Mouse (Mus musculus): ENCODE results near the gene Utp14b.

Utp14b gene

DNA sequence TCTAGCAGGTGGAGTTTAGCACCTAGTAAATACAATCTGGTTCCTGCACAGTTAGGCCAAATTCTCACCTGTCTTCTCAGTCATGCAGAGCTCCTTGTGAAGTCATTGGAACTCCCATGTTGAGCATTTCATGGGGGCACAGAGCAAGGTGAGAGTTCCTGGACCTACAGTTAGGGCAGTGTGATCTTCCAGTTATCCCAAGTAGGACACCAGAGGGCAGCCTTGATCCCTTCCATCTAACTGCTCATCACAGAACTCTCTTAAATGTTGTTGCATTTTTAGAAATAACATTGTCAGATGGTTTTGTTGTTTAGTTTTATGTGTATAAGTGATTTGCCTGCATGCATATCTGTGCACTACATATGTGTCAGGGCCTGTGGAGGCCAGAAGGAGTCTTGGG is 29.0 kb downstream of the Utp14b start:
- no peak for DNase-seq (ENCODE audit: low spot score)

DNA sequence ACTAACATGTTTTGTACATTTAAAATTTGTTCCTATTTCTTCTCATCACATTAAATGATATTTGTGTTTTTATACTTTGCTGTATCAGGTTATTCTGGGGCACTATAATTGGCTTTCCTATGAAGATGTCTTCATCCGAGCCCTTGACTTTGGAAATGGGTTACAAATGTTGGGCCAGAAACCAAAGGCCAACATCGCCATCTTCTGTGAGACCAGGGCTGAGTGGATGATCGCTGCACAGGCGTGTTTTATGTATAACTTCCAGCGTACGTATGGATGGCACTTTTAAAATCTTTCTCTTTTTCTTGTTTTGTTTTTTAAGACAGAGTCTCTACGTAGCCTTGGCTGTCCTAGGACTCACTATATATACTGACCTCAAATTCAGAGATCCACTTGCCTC is 30.3 kb downstream of the Utp14b start:
- no peak for DNase-seq (ENCODE audit: low spot score)

DNA sequence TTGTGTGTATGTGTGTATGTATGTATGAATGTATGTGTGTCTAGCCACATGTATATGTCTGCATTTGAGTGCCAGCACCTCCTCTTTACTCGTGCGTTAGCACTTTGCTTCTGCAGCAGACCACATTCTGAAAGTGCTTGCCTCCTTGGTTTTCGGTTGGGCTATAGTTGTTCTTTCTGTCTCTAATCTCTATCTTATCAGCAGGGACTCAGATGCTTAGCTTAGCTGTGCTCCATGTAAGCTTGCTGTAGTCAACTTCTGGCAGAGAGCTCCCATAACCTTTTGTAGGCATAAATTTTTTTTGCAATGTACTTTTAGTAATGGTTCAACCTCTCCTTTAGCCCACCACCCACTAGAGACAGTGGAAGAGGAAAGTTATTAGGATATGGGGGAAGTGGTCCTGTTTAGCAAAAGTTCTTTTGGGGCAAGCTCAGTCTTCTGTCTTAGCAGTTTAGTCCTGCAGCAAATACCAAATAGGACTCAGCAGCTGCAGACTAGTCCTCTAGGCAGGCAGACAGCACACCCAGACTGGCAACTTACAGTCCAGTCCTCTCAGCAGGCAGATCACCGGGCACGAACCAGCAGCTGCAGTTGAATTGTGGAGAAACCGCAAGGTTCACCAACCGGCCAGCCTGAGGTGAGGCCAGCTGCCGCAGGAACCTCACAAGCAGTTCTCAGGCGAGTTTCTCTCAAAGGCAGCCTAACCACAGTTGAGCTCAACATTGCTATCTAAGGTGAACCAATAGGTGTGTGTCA is 36.8 kb downstream of the Utp14b start:
- DNase-seq (ENCODE audit: low spot score) = no peak

DNA sequence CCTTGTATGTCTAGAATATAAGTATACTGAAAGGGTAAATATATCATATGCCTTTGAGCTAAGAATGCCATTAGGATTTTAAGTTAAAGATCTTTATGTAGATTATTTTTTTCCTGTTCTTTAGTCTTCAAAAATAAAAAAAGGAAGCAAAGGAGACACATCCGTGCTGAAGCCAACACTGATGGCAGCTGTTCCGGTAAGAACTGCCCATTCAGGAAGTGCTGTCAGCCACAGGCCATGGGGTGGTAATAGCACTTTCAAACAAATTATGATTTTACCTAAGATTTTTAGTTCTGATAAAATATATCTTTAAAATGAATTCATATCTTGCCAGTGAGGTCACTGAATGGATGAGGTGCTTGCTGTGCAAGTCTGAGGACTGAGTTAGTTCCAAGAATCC is 38.5 kb downstream of the Utp14b start:
- DNase-seq (ENCODE audit: low spot score) = no peak

DNA sequence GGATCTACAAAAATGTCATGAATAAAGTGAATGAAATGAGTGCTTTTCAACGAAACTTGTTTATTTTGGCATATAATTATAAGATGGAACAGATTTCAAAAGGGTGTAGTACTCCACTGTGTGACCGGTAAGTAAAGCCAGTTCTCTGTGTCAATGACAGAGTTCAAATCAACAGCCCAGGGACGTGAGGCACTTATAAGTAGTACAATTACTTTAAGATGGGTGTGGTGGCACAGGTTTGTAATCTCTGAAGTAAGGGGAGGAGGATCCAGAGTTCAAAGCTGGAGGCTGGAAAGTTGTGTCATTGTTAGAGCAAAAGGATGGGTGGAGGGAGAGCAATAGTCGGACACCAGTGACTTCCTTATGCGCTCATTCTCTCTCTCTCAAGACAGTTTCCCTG is 39.1 kb downstream of the Utp14b start:
- no peak for DNase-seq (ENCODE audit: low spot score)

DNA sequence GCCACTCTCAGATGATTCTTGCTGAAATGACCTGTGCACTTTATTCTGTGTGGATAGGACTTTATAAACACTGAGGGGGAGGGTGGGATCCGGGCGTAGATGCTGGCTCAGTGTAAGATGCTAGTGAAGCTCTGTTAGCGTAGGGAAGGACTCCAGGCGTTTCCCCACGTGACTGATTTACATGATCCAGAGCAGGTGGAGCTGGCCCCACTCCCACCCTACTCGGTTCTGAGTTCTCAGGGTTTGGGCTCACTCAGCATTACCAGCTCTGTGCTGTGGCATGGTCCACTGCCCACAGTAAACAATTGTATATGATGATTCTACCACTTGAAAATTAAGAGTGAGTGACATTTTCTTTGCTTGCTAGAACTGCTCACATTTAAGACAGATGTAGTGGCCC is 40.3 kb downstream of the Utp14b start:
- DNase-seq (ENCODE audit: low spot score) = no peak

DNA sequence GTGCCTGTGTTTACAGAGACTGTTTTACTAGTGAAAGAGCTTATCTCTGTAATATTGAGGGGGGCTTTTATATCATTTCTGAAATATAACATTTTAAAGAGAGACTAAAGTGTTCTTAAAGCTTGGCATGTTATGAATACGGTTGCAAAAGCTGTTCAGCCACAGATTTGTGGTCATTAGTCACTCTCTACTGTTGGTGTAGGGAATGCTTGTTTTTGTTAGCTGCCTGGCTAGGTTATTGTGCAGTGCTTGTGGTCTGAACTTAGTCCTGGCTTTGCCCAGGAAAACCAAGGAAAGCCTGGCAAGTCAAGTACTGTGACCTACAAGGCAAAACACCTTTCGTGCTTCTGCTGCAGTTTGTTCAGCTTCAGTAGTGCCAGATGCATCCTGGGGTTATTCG is 43.9 kb downstream of the Utp14b start:
- no peak for DNase-seq (ENCODE audit: low spot score)

DNA sequence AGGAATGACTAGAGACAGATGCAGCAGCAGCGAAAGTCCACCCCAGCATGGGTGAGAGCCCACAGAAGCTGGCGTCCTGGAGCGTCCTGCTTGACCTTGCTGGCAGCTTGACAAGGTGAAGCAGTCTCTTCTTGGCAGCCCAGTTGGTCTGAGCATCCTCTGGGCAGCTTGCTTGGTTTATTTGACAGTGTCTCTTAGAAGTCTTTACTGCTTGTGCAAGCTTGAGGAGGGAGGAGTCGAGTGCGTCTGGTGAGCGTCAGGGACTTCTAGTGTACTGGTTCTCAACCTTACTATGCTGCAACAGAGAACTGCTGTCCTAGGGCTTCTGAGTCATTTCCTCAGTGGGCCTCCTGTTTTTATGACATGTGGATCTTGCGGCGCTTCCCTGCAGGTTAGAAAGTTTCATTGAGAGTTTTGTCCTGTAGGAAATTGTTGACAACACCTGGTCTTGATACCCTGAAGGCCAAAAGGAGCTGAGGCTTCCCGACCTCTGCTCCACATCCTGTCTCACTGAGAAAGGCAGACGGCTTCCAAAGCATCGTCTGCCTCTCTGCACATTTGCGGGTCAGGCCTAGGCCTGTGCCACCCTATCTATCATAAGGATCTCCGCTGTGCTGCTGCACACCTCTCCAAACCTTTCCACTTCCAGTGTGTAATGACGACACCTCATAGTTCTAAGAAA is 44.6 kb downstream of the Utp14b start:
- no peak for DNase-seq (ENCODE audit: low spot score)

DNA sequence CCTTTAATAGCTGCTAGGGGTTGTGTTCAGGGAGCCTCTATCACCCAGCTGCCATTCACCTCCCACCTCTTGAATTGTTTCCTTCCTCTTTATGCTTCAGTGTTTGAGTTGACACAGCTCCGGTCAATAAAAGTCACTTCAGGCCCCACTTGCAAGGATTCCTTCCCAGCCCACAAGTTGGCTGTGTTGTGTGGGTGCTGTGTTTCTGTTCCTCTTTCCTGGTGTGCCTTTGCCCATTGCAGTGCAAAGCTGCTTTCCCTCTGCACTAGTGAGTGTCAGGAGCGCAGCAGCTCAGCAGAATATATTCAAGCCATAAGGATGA is 45.1 kb downstream of the Utp14b start:
- DNase-seq (ENCODE audit: low spot score) = no peak

DNA sequence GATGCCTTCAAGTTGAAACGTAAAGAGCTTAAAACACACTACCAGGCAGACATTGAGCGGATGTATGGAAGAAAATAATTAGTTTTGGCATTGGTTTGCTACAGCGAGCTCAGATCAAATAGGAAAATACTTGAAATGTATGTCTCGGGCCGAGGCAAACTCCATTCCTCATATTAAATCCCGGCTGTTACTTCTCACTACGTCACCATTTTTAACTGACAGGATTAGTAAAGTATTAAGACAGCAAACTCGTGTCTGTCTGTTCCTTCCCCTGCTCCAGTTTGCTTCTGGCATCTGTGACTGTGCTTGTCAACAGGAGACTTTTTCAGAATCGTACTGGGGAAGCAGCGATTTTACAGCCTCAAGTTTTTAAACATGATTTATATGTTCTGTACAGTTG is 48.5 kb downstream of the Utp14b start:
- DNase-seq (ENCODE audit: low spot score) = no peak

DNA sequence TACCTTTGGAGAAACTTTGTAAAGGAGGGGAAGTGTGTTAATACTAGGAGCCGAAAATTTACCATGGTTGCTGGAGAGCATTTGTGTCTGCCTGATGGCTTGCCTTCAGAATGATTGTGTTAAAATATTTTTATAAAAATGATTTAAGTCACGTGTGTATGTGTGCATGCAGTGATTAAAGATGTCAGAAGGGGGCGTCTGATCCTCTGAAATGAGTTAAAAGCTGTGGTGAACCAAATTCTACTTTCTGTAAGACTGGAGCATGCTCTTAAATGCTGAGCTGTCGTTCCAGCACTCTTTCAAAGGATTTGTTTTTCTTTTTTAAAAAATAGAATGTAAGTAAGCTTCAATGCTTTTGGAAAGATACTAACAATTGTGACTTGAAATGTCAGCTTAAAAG is 49.4 kb downstream of the Utp14b start:
- DNase-seq (ENCODE audit: low spot score) = no peak

DNA sequence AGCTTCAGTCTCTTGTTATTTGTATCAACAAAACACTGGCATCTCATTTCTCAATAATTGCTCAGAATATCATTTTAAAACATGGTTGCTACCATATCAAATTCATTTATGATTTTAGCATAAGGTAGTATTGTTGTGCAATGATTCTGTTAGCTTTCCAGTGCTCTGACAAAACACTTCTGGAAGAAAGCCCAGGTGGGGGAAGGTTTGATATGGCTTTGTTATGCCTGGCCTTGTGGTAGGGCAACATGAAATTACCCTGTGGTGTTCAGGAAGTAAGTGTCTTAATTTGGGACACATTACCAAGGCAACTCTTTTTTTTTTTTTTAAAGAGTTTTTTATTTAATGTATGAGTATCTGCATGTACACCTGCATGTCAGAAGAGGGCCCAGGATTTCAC is 52.2 kb downstream of the Utp14b start:
- no peak for DNase-seq (ENCODE audit: low spot score)

DNA sequence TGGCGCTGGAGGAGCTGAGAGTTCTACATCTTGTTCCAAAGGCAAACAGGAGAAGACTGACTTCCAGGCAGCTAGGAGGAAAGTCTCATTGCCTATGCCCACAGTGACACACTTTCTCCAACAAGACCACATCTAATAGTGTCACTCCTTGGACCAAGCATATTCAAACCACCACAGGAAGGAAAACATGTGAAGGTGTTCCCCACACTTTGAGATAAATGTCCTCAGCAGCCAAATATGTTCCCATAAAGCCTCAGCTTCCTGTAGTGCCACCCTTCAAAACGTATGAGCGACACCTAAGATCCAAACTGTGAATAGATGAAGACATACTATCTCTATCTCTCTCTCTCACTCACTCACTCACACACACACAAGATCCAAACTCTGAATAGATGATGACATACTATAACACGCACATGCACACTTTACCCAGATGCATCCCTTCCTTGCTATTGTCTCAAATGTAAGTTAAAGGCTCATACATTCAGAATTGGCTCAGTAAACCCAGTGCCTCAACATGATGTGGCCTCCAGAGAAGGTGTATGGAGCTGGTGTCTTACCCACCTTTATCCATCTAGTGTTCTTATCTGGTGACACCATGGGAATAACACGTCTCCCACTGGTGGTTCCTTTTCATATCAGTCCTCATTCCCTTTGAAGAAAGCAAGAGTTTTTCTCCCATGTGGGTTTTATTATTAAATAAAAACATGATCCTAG is 52.9 kb downstream of the Utp14b start:
- DNase-seq (ENCODE audit: low spot score) = no peak

Data from testis, postnatal 10 days (tissue).